Mouse (Mus musculus): Measurements from ENCODE around the gene Slc2a13. TPM values are rescaled to one million over a fixed set of nuclear protein-coding genes. Genes with fewer than 3 reads are reported as not detected.

Gene Slc2a13
- polyA plus RNA-seq, 1 experiment from 2014 or later = 1.9 TPM

DNA sequence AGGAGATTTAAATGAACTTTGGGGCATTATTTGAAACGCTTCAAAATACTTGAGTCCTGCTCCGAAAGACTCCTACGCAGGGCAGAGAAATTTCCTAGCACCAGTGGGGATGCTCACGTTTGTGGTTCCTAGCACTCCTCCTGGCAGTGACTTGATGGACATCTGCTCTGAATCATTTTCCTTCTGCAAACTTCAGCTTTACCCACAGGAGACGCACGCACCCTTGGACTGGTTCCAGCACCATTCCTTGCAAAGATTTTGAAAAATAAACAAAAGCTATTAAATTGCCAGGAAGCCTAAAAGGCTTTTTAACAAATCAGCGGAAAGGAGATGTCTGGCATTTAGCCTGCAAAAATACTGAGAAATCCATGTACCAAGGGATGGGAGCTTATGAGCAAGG is 28.1 kb upstream of the Slc2a13 start:
- DNase-seq (ENCODE audit: low spot score) = peak; percentile 15

DNA sequence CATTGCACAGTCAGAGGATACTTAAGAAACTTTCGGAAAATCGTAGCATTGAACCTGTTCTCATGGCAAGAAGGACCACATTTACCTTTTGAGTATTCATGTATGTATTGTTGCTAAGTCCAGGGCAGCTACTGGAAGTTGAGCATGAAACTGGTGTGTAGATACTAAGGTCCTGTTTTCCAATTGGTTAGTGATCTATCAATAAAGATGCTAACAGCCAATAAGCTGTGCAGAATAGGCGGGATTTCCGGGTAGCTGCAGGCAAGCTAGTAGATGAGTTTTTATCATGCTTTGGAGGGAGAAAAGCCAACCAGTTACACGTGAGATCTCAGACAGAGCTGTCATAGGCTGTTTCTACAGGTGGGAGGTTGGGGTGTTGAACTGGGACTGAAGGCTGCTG is 24.2 kb upstream of the Slc2a13 start:
- Histone ChIP-seq H3K4me1 (replicated peaks; ENCODE audit: insufficient read depth, low read length) (no peaks in the 10 kb centered on the region), H3K9ac (ENCODE audit: low read depth, low read length) (no peak overlapping the region), H3K27ac (no peak overlapping the region), H3K9me3 (replicated peaks; ENCODE audit: low read length) (no peaks in the 10 kb centered on the region), H3K36me3 (ENCODE audit: insufficient read depth, low read length) (no peaks in the 10 kb centered on the region), H3K4me2 (ENCODE audit: low read length) (no peak overlapping the region), H3K27me3 (ENCODE audit: insufficient read depth, low read length) (no peaks in the 10 kb centered on the region), H3K4me3 (replicated peaks; ENCODE audit: low read depth, low read length) (no peak overlapping the region)
- DNase-seq (ENCODE audit: low spot score) (no peak), ATAC-seq (replicated peaks; ENCODE audit: low FRiP score, low read depth) (no peak)
- TF ChIP-seq CTCF (IDR thresholded peaks at IDR 0.05; ENCODE audit: low read depth) = no peak
- WGBS = 82% methylated on average over 5 of the region's 5 CpGs

More for the DNA sequence above, 28.1 kb upstream of the Slc2a13 start:
- no peak for TF ChIP-seq CTCF (IDR thresholded peaks at IDR 0.05; ENCODE audit: low read depth)
- H3K4me2 ChIP-seq (ENCODE audit: low read length) = no peak overlapping the region
- no peak overlapping the region for H3K27ac ChIP-seq
- H3K9me3 ChIP-seq (replicated peaks; ENCODE audit: low read length) = no peaks in the 10 kb centered on the region
- 56% methylated on average over 7 of the region's 7 CpGs for WGBS
- no peaks in the 10 kb centered on the region for H3K27me3 ChIP-seq (ENCODE audit: insufficient read depth, low read length)
- no peak for ATAC-seq (replicated peaks; ENCODE audit: low FRiP score, low read depth)
- H3K36me3 ChIP-seq (ENCODE audit: insufficient read depth, low read length) = no peaks in the 10 kb centered on the region
- no peaks in the 10 kb centered on the region for H3K4me1 ChIP-seq (replicated peaks; ENCODE audit: insufficient read depth, low read length)
- no peak overlapping the region for H3K4me3 ChIP-seq (replicated peaks; ENCODE audit: low read depth, low read length)
- no peak overlapping the region for H3K9ac ChIP-seq (ENCODE audit: low read depth, low read length)

DNA sequence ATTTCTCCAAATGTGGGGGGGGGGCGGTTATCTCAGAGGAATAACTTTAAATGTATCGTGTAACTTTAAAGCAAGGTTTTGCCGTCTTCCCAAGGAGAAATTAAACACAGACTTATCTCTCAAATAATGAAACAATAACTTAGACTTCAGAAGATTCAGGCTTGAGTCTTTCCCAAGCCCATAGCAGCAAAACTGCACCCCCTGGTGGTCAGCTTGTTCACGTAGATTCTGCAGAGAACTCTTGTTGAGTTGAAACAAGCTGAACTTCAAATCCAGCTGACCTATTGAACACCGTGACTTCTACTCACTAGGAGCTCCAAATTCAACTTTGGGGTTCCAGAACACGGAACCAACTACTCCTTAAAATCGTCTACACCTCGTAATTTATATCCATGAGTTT is 1.4 kb upstream of the Slc2a13 start:
- H3K4me2 ChIP-seq (ENCODE audit: low read length) = no peak overlapping the region
- peaks cover 4% of the 10 kb centered on the region; the same call in 1 of the 2 replicates for H3K4me1 ChIP-seq (replicated peaks; ENCODE audit: insufficient read depth, low read length)
- DNase-seq (ENCODE audit: low spot score) = peak; percentile 91
- H3K36me3 ChIP-seq (ENCODE audit: insufficient read depth, low read length) = no peaks in the 10 kb centered on the region
- no peak overlapping the region for H3K9ac ChIP-seq (ENCODE audit: low read depth, low read length)
- TF ChIP-seq CTCF (IDR thresholded peaks at IDR 0.05; ENCODE audit: low read depth) = peak; percentile 83
- no peak overlapping the region for H3K27ac ChIP-seq
- no peaks in the 10 kb centered on the region for H3K27me3 ChIP-seq (ENCODE audit: insufficient read depth, low read length)
- ATAC-seq (replicated peaks; ENCODE audit: low FRiP score, low read depth) = no peak
- H3K9me3 ChIP-seq (replicated peaks; ENCODE audit: low read length) = no peaks in the 10 kb centered on the region
- 24% methylated on average over 8 of the region's 8 CpGs for WGBS
- no peak overlapping the region for H3K4me3 ChIP-seq (replicated peaks; ENCODE audit: low read depth, low read length)

DNA sequence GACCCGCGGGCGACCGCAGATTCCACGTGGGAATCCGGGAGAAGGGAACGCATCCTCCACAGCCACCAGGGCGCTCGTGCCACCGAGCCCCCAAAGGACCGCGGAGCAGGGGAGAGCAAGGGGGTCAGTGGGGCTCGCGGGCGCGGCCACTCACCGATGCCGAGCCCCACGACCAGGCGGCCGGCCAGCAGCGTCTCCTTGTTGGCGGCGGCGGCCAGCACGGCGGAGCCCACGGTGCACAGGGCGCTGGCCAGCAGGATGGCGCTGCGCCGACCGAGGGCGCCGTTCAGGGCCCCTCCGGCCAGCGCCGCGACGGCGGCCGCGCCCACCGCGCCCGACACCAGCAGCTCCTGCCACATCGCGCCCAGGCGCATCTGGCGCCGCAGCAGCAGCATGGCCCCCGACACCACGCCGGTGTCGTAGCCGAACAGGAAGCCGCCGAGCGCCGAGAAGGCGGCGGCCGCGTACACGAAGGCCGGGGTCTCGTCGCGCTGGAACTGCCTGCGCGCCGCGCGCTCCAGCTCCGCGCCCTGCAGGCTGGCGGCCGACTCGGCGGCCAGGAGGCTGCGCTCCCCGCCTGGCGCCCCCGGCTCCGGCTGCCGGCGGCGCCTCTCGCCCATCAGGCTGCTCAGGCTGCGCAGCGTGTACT is 516 bp downstream of the Slc2a13 start:
- WGBS = under 1% methylated on average over 69 of the region's 91 CpGs
- H3K27me3 ChIP-seq (ENCODE audit: insufficient read depth, low read length) = no peaks in the 10 kb centered on the region

DNA sequence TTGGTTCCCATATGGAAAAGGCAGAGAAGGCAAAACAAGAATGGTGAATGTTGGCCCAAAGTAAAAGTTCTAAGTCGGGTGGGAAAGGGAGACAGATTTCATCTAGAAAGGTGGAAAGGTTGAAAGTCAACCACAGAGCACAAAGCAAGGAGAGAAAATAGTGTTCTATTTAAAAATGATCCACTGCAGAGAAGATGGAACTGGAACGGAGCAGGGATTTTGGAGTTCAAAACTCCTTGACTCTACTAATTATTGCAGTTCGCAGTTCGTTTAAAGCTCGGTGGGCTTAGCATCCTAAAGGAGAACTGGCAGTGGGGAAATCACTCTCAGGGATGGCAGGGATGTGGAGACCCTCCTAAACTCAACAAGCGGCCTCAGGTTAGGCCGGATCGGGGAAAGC is 1.1 kb downstream of the Slc2a13 start:
- TF ChIP-seq CTCF (IDR thresholded peaks at IDR 0.05; ENCODE audit: low read depth) = no peak
- Histone ChIP-seq H3K27me3 (ENCODE audit: insufficient read depth, low read length) (no peaks in the 10 kb centered on the region), H3K27ac (no peak overlapping the region), H3K4me1 (replicated peaks; ENCODE audit: insufficient read depth, low read length) (peaks cover 4% of the 10 kb centered on the region; the same call in 1 of the 2 replicates), H3K4me3 (replicated peaks; ENCODE audit: low read depth, low read length) (peak overlapping the region; percentile 54), H3K9me3 (replicated peaks; ENCODE audit: low read length) (no peaks in the 10 kb centered on the region), H3K36me3 (ENCODE audit: insufficient read depth, low read length) (no peaks in the 10 kb centered on the region), H3K4me2 (ENCODE audit: low read length) (peak overlapping the region; percentile 96), H3K9ac (ENCODE audit: low read depth, low read length) (peak overlapping the region; percentile 68)
- ATAC-seq (replicated peaks; ENCODE audit: low FRiP score, low read depth) (no peak), DNase-seq (ENCODE audit: low spot score) (no peak)
- 6% methylated on average over 8 of the region's 8 CpGs for WGBS

More for the DNA sequence above, 516 bp downstream of the Slc2a13 start:
- H3K9ac ChIP-seq (ENCODE audit: low read depth, low read length) = peak overlapping the region; percentile 68
- peak overlapping the region; percentile 65; the same call in 1 of the 2 replicates for H3K27ac ChIP-seq
- no peak for TF ChIP-seq CTCF (IDR thresholded peaks at IDR 0.05; ENCODE audit: low read depth)
- H3K4me3 ChIP-seq (replicated peaks; ENCODE audit: low read depth, low read length) = peak overlapping the region; percentile 54
- H3K9me3 ChIP-seq (replicated peaks; ENCODE audit: low read length) = no peaks in the 10 kb centered on the region
- peak; percentile 88 for ATAC-seq (replicated peaks; ENCODE audit: low FRiP score, low read depth)
- peaks cover 4% of the 10 kb centered on the region; the same call in 1 of the 2 replicates for H3K4me1 ChIP-seq (replicated peaks; ENCODE audit: insufficient read depth, low read length)
- no peaks in the 10 kb centered on the region for H3K36me3 ChIP-seq (ENCODE audit: insufficient read depth, low read length)
- H3K4me2 ChIP-seq (ENCODE audit: low read length) = peak overlapping the region; percentile 96
- peak; percentile 38 for DNase-seq (ENCODE audit: low spot score)

DNA sequence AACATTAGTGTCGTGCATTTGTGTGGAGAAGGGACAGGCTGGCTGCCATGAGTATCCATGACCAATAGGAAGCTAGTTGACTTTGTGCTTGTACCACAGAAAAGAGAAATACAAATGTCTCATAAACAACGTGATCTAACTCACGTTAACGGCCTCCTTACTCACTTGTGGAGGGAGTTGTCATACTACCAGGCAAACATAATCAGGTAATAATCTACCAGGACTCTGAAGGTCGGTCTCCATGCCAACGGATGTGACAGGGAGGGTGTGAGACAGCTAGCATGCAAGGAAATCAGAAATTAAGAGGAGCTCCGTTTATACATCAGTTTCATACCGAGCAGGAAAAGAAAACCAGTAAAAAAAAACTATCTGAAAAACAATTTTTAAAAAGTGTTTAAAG is 6.3 kb downstream of the Slc2a13 start:
- no peak overlapping the region for H3K4me3 ChIP-seq (replicated peaks; ENCODE audit: low read depth, low read length)
- no peak overlapping the region for H3K4me2 ChIP-seq (ENCODE audit: low read length)
- no peaks in the 10 kb centered on the region for H3K27me3 ChIP-seq (ENCODE audit: insufficient read depth, low read length)
- ATAC-seq (replicated peaks; ENCODE audit: low FRiP score, low read depth) (no peak), DNase-seq (ENCODE audit: low spot score) (no peak)
- H3K9me3 ChIP-seq (replicated peaks; ENCODE audit: low read length) = no peaks in the 10 kb centered on the region
- TF ChIP-seq CTCF (IDR thresholded peaks at IDR 0.05; ENCODE audit: low read depth) = no peak
- no peak overlapping the region for H3K9ac ChIP-seq (ENCODE audit: low read depth, low read length)
- 60% methylated on average over 8 of the region's 8 CpGs for WGBS
- H3K4me1 ChIP-seq (replicated peaks; ENCODE audit: insufficient read depth, low read length) = no peaks in the 10 kb centered on the region
- no peak overlapping the region for H3K27ac ChIP-seq
- H3K36me3 ChIP-seq (ENCODE audit: insufficient read depth, low read length) = no peaks in the 10 kb centered on the region
